Mouse (Mus musculus) spleen, adult 12 weeks (tissue): ENCODE results near the gene Guca1b.
"Not testable (repeated sequence)": the region's sequence is repeated elsewhere in the genome, so short reads cannot be mapped to it uniquely, and the experiment has no call there.

Source experiments
- DNase-seq: peaks from one replicate; pipeline ENCODE4 v3.0.0; 2022; ENCODE audit warnings: low spot score

Guca1b gene

GRCm38 (mm10) chr17:47409897-47410861 lies 25.0 kb downstream of the Guca1b start:
- DNase-seq = not testable (repeated sequence)

- no peak for DNase-seq
These were observed 35.0 kb downstream of the Guca1b start for GRCm38 (mm10) chr17:47420195-47420594.

- DNase-seq = no peak
These were observed 36.4 kb downstream of the Guca1b start for GRCm38 (mm10) chr17:47421566-47421965.

GRCm38 (mm10) chr17:47422616-47423015 lies 37.4 kb downstream of the Guca1b start:
- DNase-seq = not testable (repeated sequence)

GRCm38 (mm10) chr17:47424186-47424585 lies 39.0 kb downstream of the Guca1b start:
- DNase-seq = no peak

GRCm38 (mm10) chr17:47427316-47427715 lies 42.1 kb downstream of the Guca1b start:
- DNase-seq = no peak

GRCm38 (mm10) chr17:47428831-47429304 lies 43.7 kb downstream of the Guca1b start:
- DNase-seq = no peak

GRCm38 (mm10) chr17:47430815-47431214 lies 45.6 kb downstream of the Guca1b start:
- no peak for DNase-seq

- no peak for DNase-seq
These were observed 51.1 kb downstream of the Guca1b start, which contains the start of gene AI661453 for GRCm38 (mm10) chr17:47436156-47436906. Gene AI661453, plus strand, starts transcription at chr17:47436615.

- no peak for DNase-seq
These were observed 51.8 kb downstream of the Guca1b start, which contains the start of gene 1700001C19Rik for GRCm38 (mm10) chr17:47436907-47437547. Gene 1700001C19Rik, minus strand, starts transcription at chr17:47437376.

GRCm38 (mm10) chr17:47438611-47439010 lies 53.4 kb downstream of the Guca1b start:
- no peak for DNase-seq

GRCm38 (mm10) chr17:47439396-47440028 lies 54.3 kb downstream of the Guca1b start:
- DNase-seq = no peak

GRCm38 (mm10) chr17:47440359-47440890 lies 55.2 kb downstream of the Guca1b start:
- DNase-seq = no peak

GRCm38 (mm10) chr17:47441296-47442051 lies 56.3 kb downstream of the Guca1b start:
- no peak for DNase-seq

GRCm38 (mm10) chr17:47442271-47442670 lies 57.1 kb downstream of the Guca1b start:
- DNase-seq = no peak
